Mouse (Mus musculus) neural tube, embryonic 12.5 days (tissue): ENCODE data around the gene Ifna5. TPM values are rescaled to one million over a fixed set of nuclear protein-coding genes. Genes with fewer than 3 reads are reported as not detected.
"Not testable (repeated sequence)": the region's sequence is repeated elsewhere in the genome, so short reads cannot be mapped to it uniquely, and the experiment has no call there.

Source experiments
- ATAC-seq: fragments of 200-750 bp; cut with Nextera tagmentation; 2 replicates; pipeline ENCODE4 v1.8.0; 2017; ENCODE audit warnings: low read depth, mild to moderate bottlenecking, moderate TSS enrichment, moderate library complexity; ENCODE audit not compliant: low FRiP score
- H3K27ac ChIP-seq: fragments of 300-500 bp; sonication (generic); 2 replicates; pipeline ENCODE4 v1.5.1; 2016
- H3K27me3 ChIP-seq: fragments of 300-500 bp; sonication (generic); replicated peaks from 2 replicates; pipeline ENCODE4 v1.6.1; 2016; ENCODE audit warnings: mild to moderate bottlenecking
- H3K36me3 ChIP-seq: fragments of 300-500 bp; sonication (generic); 2 replicates; pipeline ENCODE4 v1.6.1; 2016; ENCODE audit warnings: mild to moderate bottlenecking
- H3K4me1 ChIP-seq: fragments of 300-500 bp; sonication (generic); 2 replicates; pipeline ENCODE4 v1.6.1; 2016
- H3K4me2 ChIP-seq: fragments of 300-500 bp; sonication (generic); replicated peaks from 2 replicates; pipeline ENCODE4 v1.6.1; 2016; ENCODE audit warnings: mild to moderate bottlenecking
- H3K4me3 ChIP-seq: fragments of 300-500 bp; sonication (generic); 2 replicates; pipeline ENCODE4 v1.5.1; 2016
- H3K9ac ChIP-seq: fragments of 300-500 bp; sonication (generic); 2 replicates; pipeline ENCODE4 v1.6.1; 2016; ENCODE audit warnings: mild to moderate bottlenecking
- H3K9me3 ChIP-seq: fragments of 300-500 bp; sonication (generic); 2 replicates; pipeline ENCODE4 v1.6.1; 2016; ENCODE audit warnings: mild to moderate bottlenecking
- WGBS: fragments of 180-500 bp; shearing (Covaris S2); methylation state at CpG from one replicate; pipeline ENCODE4 v1.1.7; 2016; 5-methylcytosine and 5-hydroxymethylcytosine counted together
- polyA plus RNA-seq: library from polyadenylated mRNA; unstranded; fragments of >200 nt; fragmentation: Nextera tagmentation; extraction: Ambion mirVana; gene quantifications from 2 replicates; pipeline ENCODE4 v1.2.1, GENCODE M21; 2016

Gene Ifna5
- polyA plus RNA-seq: not detected in 2 replicates

GRCm38 (mm10) chr4:88835225-88835624, at the start of gene Ifna5:
Gene Ifna5, plus strand, starts transcription at chr4:88835525.
- not testable (repeated sequence) for H3K36me3 ChIP-seq, H3K4me3 ChIP-seq
- WGBS: 92% methylated on average over 1 of the region's 1 CpGs

GRCm38 (mm10) chr4:88788402-88788801, 46.9 kb upstream of the Ifna5 start, which contains the start of gene Gm13277:
Gene Gm13277, plus strand, starts transcription at chr4:88788632.
- not testable (repeated sequence) for H3K4me3 ChIP-seq, H3K9ac ChIP-seq, H3K4me2 ChIP-seq, H3K36me3 ChIP-seq, H3K9me3 ChIP-seq, H3K27ac ChIP-seq, H3K4me1 ChIP-seq, H3K27me3 ChIP-seq, ATAC-seq
- WGBS: 0% methylated on average over 4 of the region's 28 CpGs

More at GRCm38 (mm10) chr4:88835225-88835624, at the start of gene Ifna5:
- not testable (repeated sequence) for H3K4me2 ChIP-seq, H3K9me3 ChIP-seq, H3K4me1 ChIP-seq, ATAC-seq, H3K27ac ChIP-seq, H3K27me3 ChIP-seq, H3K9ac ChIP-seq

GRCm38 (mm10) chr4:88791250-88791649, 44.1 kb upstream of the Ifna5 start, which contains the start of gene Gm13278:
Gene Gm13278, plus strand, starts transcription at chr4:88791550.
- not testable (repeated sequence) for ATAC-seq, H3K4me2 ChIP-seq, H3K9me3 ChIP-seq, H3K9ac ChIP-seq, H3K27me3 ChIP-seq, H3K27ac ChIP-seq, H3K4me1 ChIP-seq, H3K4me3 ChIP-seq, H3K36me3 ChIP-seq
- no CpG with 5 or more reads among the region's 28 CpGs for WGBS

- not testable (repeated sequence) for H3K4me3 ChIP-seq, H3K27me3 ChIP-seq, H3K9ac ChIP-seq, H3K36me3 ChIP-seq, H3K4me2 ChIP-seq, H3K9me3 ChIP-seq, ATAC-seq, H3K27ac ChIP-seq, H3K4me1 ChIP-seq
- WGBS: 0% methylated on average over 11 of the region's 52 CpGs
These were observed 41.2 kb upstream of the Ifna5 start, which contains the start of gene Gm13275 for GRCm38 (mm10) chr4:88793936-88794675. Gene Gm13275, plus strand, starts transcription at chr4:88794487.

- not testable (repeated sequence) for H3K4me3 ChIP-seq, H3K27ac ChIP-seq, H3K27me3 ChIP-seq, H3K4me1 ChIP-seq, H3K36me3 ChIP-seq, H3K9me3 ChIP-seq, H3K4me2 ChIP-seq, ATAC-seq, H3K9ac ChIP-seq
- no CpG with 5 or more reads among the region's 28 CpGs for WGBS
These were observed 38.2 kb upstream of the Ifna5 start, which contains the start of gene Gm13279 for GRCm38 (mm10) chr4:88797097-88797496. Gene Gm13279, plus strand, starts transcription at chr4:88797397.

- ATAC-seq, H3K9ac ChIP-seq, H3K4me3 ChIP-seq, H3K27ac ChIP-seq, H3K36me3 ChIP-seq, H3K4me1 ChIP-seq, H3K9me3 ChIP-seq, H3K27me3 ChIP-seq, H3K4me2 ChIP-seq: not testable (repeated sequence)
- WGBS: 13% methylated on average over 5 of the region's 7 CpGs
These were observed 36.0 kb upstream of the Ifna5 start, which contains the start of gene Gm13285 for GRCm38 (mm10) chr4:88799365-88799764. Gene Gm13285, plus strand, starts transcription at chr4:88799665.

- no CpG with 5 or more reads among the region's 29 CpGs for WGBS
- ATAC-seq, H3K27ac ChIP-seq, H3K4me3 ChIP-seq, H3K9me3 ChIP-seq, H3K4me2 ChIP-seq, H3K9ac ChIP-seq, H3K36me3 ChIP-seq, H3K4me1 ChIP-seq, H3K27me3 ChIP-seq: not testable (repeated sequence)
These were observed 32.4 kb upstream of the Ifna5 start, which contains the start of gene Gm13287 for GRCm38 (mm10) chr4:88802954-88803353. Gene Gm13287, plus strand, starts transcription at chr4:88803254.

- not testable (repeated sequence) for H3K36me3 ChIP-seq, H3K4me3 ChIP-seq, H3K27me3 ChIP-seq, H3K9ac ChIP-seq, ATAC-seq, H3K4me1 ChIP-seq, H3K27ac ChIP-seq, H3K9me3 ChIP-seq
- H3K4me2 ChIP-seq: peak within 1 kb of the TSS; percentile 46
- no CpG with 5 or more reads among the region's 8 CpGs for WGBS
These were observed 30.1 kb upstream of the Ifna5 start, which contains the start of gene Gm13288 for GRCm38 (mm10) chr4:88805231-88805630. Gene Gm13288, plus strand, starts transcription at chr4:88805531.

- WGBS: 0% methylated on average over 6 of the region's 34 CpGs
- H3K4me2 ChIP-seq: peak overlapping the region; percentile 46
- not testable (repeated sequence) for H3K36me3 ChIP-seq, H3K27me3 ChIP-seq, H3K4me1 ChIP-seq, H3K4me3 ChIP-seq, H3K9me3 ChIP-seq, H3K27ac ChIP-seq, H3K9ac ChIP-seq, ATAC-seq
These were observed 29.6 kb upstream of the Ifna5 start for GRCm38 (mm10) chr4:88805761-88806160.

- H3K4me1 ChIP-seq: no peaks in the 10 kb centered on the region
- H3K9me3 ChIP-seq: no peaks in the 10 kb centered on the region
- H3K4me2 ChIP-seq: no peak within 1 kb of the TSS
- no peak within 1 kb of the TSS for H3K27ac ChIP-seq
- no peak for ATAC-seq
- no peak within 1 kb of the TSS for H3K9ac ChIP-seq
- WGBS: 68% methylated on average over 3 of the region's 3 CpGs
- H3K27me3 ChIP-seq: no peaks in the 10 kb centered on the region
- H3K4me3 ChIP-seq: no peak within 1 kb of the TSS
- H3K36me3 ChIP-seq: no peaks in the 10 kb centered on the region
These were observed 19.4 kb upstream of the Ifna5 start, which contains the start of gene Ifna7 for GRCm38 (mm10) chr4:88815928-88816327. Gene Ifna7, plus strand, starts transcription at chr4:88816228.

GRCm38 (mm10) chr4:88819659-88820058, 15.7 kb upstream of the Ifna5 start, which contains the start of gene Ifna11:
Gene Ifna11, plus strand, starts transcription at chr4:88819959.
- H3K27me3 ChIP-seq: no peaks in the 10 kb centered on the region
- no peak within 1 kb of the TSS for H3K4me3 ChIP-seq
- no peak within 1 kb of the TSS for H3K4me2 ChIP-seq
- H3K4me1 ChIP-seq: no peaks in the 10 kb centered on the region
- 83% methylated on average over 1 of the region's 1 CpGs for WGBS
- no peaks in the 10 kb centered on the region for H3K36me3 ChIP-seq
- no peak within 1 kb of the TSS for H3K27ac ChIP-seq
- no peak for ATAC-seq
- H3K9ac ChIP-seq: no peak within 1 kb of the TSS
- no peaks in the 10 kb centered on the region for H3K9me3 ChIP-seq

- Histone ChIP-seq H3K9ac (no peak overlapping the region), H3K9me3 (no peaks in the 10 kb centered on the region), H3K4me1 (no peaks in the 10 kb centered on the region), H3K27ac (no peak overlapping the region), H3K4me2 (no peak overlapping the region), H3K4me3 (no peak overlapping the region), H3K27me3 (no peaks in the 10 kb centered on the region), H3K36me3 (no peaks in the 10 kb centered on the region)
- no peak for ATAC-seq
- WGBS: 27% methylated on average over 4 of the region's 4 CpGs
These were observed 12.3 kb upstream of the Ifna5 start for GRCm38 (mm10) chr4:88822995-88823394.

GRCm38 (mm10) chr4:88827116-88827515, 8.2 kb upstream of the Ifna5 start, which contains the start of gene Ifna6:
Gene Ifna6, plus strand, starts transcription at chr4:88827416.
- not testable (repeated sequence) for H3K27ac ChIP-seq, H3K4me2 ChIP-seq, H3K4me3 ChIP-seq, H3K9me3 ChIP-seq, H3K27me3 ChIP-seq, H3K9ac ChIP-seq, H3K36me3 ChIP-seq, ATAC-seq, H3K4me1 ChIP-seq
